Mouse (Mus musculus) megakaryocyte, adult 5-6 weeks (primary cell): ENCODE measurements at regions not wholly inside any gene's neighbourhood (a gene's known extent, or its start where the extent isn't known, plus 50 kb on each side); places are given as distances from the start of the nearest gene placed in this dataset.
A peak's percentile ranks its signal among the peaks of the same experiment; 100 is the strongest.
"Not testable (repeated sequence)": the region's sequence is repeated elsewhere in the genome, so short reads cannot be mapped to it uniquely, and the experiment has no call there.

Experiments used
- ATAC-seq: 2 replicates; pipeline ENCODE4 v1.8.0; 2016; ENCODE audit warnings: mild to moderate bottlenecking, inconsistent platforms; ENCODE audit not compliant: poor library complexity, severe bottlenecking

- ATAC-seq, result no peak
These were observed 206.9 kb upstream of the Pfkp start for GRCm38 (mm10) chr13:6855199-6856148.

- no peak for ATAC-seq
These were observed 188.9 kb upstream of the Pfkp start for GRCm38 (mm10) chr13:6837446-6837845.

- ATAC-seq, result 0 out of 2 replicates have a peak, but pooled peaks have one; percentile 7
These were observed 188.5 kb upstream of the Pfkp start for GRCm38 (mm10) chr13:6837075-6837422.

GRCm38 (mm10) chr13:6836351-6837074 lies 187.9 kb upstream of the Pfkp start:
- peak; percentile 98 for ATAC-seq

GRCm38 (mm10) chr13:6829882-6830281 lies 181.3 kb upstream of the Pfkp start:
- ATAC-seq, result no peak

- no peak for ATAC-seq
These were observed 180.8 kb upstream of the Pfkp start for GRCm38 (mm10) chr13:6829346-6829745.

- not testable (repeated sequence) for ATAC-seq
These were observed 180.2 kb upstream of the Pfkp start for GRCm38 (mm10) chr13:6828601-6829330.

- no peak for ATAC-seq
These were observed 153.9 kb upstream of the Pfkp start for GRCm38 (mm10) chr13:6802243-6803157.

GRCm38 (mm10) chr13:6767936-6768588 lies 119.5 kb upstream of the Pfkp start:
- ATAC-seq, result no peak

- ATAC-seq, result no peak
These were observed 108.6 kb upstream of the Pfkp start for GRCm38 (mm10) chr13:6757151-6757550.

GRCm38 (mm10) chr13:6751599-6751998 lies 103.0 kb upstream of the Pfkp start:
- no peak for ATAC-seq

GRCm38 (mm10) chr13:6751149-6751548 lies 102.6 kb upstream of the Pfkp start:
- no peak for ATAC-seq

- ATAC-seq, result no peak
These were observed 93.3 kb upstream of the Pfkp start for GRCm38 (mm10) chr13:6741916-6742315.

- ATAC-seq, result no peak
These were observed 88.5 kb upstream of the Pfkp start for GRCm38 (mm10) chr13:6736984-6737566.
